Mouse (Mus musculus): ENCODE measurements around the gene Dnah7c. TPM values are rescaled to one million over a fixed set of nuclear protein-coding genes. Genes with fewer than 3 reads are reported as not detected.
"Not testable (repeated sequence)": the region's sequence is repeated elsewhere in the genome, so short reads cannot be mapped to it uniquely, and the experiment has no call there.

Gene Dnah7c
- polyA plus RNA-seq, 1 experiment from 2014 or later: 0.11 TPM

DNA sequence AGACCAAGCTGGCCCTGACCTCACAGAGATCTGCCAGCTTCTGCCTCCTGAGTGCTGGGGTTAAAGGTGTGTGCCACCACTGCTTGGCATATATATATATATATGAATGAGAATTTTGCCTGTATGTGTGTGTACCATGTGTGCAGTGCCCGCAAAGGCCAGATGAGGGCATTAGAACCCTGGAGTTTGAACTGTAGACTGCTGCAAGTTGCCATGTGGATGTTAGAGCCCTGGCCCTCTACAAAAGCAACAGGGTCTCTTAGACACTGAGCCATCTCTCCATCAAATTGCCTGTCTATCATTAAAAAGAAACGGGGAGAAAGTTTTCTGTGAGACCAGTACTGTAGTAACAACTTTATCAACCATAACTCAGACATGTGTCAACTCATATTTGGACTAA, 3.0 kb downstream of the Dnah7c start:
- Histone ChIP-seq H3K27me3 (ENCODE audit: control insufficient read depth, insufficient read depth, low read length) (no peaks in the 10 kb centered on the region), H3K27ac (replicated peaks; ENCODE audit: low read depth, low read length) (no peak overlapping the region), H3K4me1 (ENCODE audit: control insufficient read depth, insufficient read depth, low read length) (no peaks in the 10 kb centered on the region), H3K36me3 (replicated peaks; ENCODE audit: control insufficient read depth, insufficient read depth, low read depth, low read length) (no peaks in the 10 kb centered on the region), H3K9me3 (replicated peaks; ENCODE audit: control insufficient read depth, low read length) (no peaks in the 10 kb centered on the region), H3K4me3 (ENCODE audit: low read depth, low read length) (no peak overlapping the region), H3K4me2 (ENCODE audit: low read depth, low read length) (no peak overlapping the region), H3K9ac (replicated peaks; ENCODE audit: low read length) (no peak overlapping the region)
- no peak for DNase-seq (ENCODE audit: low spot score)
- no peak for ATAC-seq (replicated peaks; ENCODE audit: insufficient number of reproducible peaks, low FRiP score, low TSS enrichment, low read depth)
- WGBS: 68% methylated on average over 2 of the region's 2 CpGs

DNA sequence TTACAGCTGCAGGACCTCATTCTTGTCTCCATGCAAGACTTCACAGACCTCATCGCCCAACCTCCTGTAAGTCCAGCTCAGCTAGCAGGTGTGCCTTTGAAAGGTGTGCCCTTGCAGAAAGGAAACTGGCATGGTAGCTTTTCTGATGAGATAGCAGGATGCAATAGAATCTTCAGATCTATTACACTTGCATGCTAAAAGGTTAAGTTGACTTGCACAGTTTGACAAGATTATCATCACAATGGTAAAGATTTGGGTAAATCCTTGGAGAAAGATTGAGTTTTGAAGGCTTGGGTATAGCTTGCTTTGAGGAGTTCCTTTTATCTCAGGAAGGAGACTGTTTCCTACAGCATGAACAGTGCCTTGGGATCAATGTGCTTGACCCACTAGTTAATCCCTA, 89.3 kb downstream of the Dnah7c start:
- H3K4me1 ChIP-seq (ENCODE audit: control insufficient read depth, insufficient read depth, low read length); H3K9me3 ChIP-seq (replicated peaks; ENCODE audit: control insufficient read depth, low read length); H3K9ac ChIP-seq (replicated peaks; ENCODE audit: low read length); H3K36me3 ChIP-seq (replicated peaks; ENCODE audit: control insufficient read depth, insufficient read depth, low read depth, low read length); H3K4me3 ChIP-seq (ENCODE audit: low read depth, low read length); H3K4me2 ChIP-seq (ENCODE audit: low read depth, low read length); DNase-seq (ENCODE audit: low spot score); H3K27me3 ChIP-seq (ENCODE audit: control insufficient read depth, insufficient read depth, low read length); H3K27ac ChIP-seq (replicated peaks; ENCODE audit: low read depth, low read length); ATAC-seq (replicated peaks; ENCODE audit: insufficient number of reproducible peaks, low FRiP score, low TSS enrichment, low read depth): not testable (repeated sequence)
- 77% methylated on average over 1 of the region's 1 CpGs for WGBS

DNA sequence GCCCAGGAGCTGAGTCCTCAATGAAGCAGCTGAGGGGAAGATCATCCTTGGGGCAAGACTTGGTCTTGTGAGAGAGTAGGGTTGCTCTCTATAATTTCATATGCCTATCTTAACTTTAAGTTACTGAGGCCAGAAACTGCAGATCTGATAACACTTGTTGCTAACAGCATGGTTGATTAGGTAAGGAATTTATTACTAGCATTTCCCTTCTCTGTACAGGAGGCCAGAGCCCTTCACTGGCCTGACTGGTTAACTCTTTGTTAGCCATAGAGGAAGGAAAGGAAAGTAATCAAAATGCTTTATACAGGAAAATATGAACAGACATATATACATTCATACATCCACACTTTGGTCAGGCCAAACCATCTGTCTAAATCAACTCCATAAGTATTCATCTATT, 95.6 kb downstream of the Dnah7c start:
- no peak overlapping the region for H3K4me3 ChIP-seq (ENCODE audit: low read depth, low read length)
- ATAC-seq (replicated peaks; ENCODE audit: insufficient number of reproducible peaks, low FRiP score, low TSS enrichment, low read depth): no peak
- H3K27ac ChIP-seq (replicated peaks; ENCODE audit: low read depth, low read length): no peak overlapping the region
- H3K4me1 ChIP-seq (ENCODE audit: control insufficient read depth, insufficient read depth, low read length): no peaks in the 10 kb centered on the region
- H3K9me3 ChIP-seq (replicated peaks; ENCODE audit: control insufficient read depth, low read length): no peaks in the 10 kb centered on the region
- no peaks in the 10 kb centered on the region for H3K36me3 ChIP-seq (replicated peaks; ENCODE audit: control insufficient read depth, insufficient read depth, low read depth, low read length)
- DNase-seq (ENCODE audit: low spot score): no peak
- no peaks in the 10 kb centered on the region for H3K27me3 ChIP-seq (ENCODE audit: control insufficient read depth, insufficient read depth, low read length)
- no peak overlapping the region for H3K9ac ChIP-seq (replicated peaks; ENCODE audit: low read length)
- H3K4me2 ChIP-seq (ENCODE audit: low read depth, low read length): no peak overlapping the region

DNA sequence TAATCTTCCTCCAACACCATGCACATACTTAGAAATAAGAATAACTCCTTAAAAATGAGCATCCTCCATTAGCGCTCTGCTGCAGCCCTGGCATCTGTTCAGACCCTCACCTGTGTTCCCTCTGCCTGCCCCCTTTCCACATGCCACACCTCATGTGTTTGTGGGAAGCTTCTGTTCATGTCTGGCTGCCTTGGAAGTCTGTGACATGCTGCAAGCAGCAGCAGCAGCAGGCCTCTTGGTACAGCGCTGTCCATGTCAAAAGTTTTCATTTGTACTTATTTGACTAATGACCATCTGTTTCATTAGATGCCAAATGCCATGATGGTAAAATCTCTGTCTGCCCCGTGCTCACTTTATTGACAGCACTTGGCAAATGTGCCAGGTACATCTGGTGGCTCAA, 101.1 kb downstream of the Dnah7c start:
- not testable (repeated sequence) for H3K9me3 ChIP-seq (replicated peaks; ENCODE audit: control insufficient read depth, low read length); H3K4me1 ChIP-seq (ENCODE audit: control insufficient read depth, insufficient read depth, low read length); H3K4me2 ChIP-seq (ENCODE audit: low read depth, low read length); H3K9ac ChIP-seq (replicated peaks; ENCODE audit: low read length); H3K27ac ChIP-seq (replicated peaks; ENCODE audit: low read depth, low read length); DNase-seq (ENCODE audit: low spot score); ATAC-seq (replicated peaks; ENCODE audit: insufficient number of reproducible peaks, low FRiP score, low TSS enrichment, low read depth); H3K36me3 ChIP-seq (replicated peaks; ENCODE audit: control insufficient read depth, insufficient read depth, low read depth, low read length); H3K27me3 ChIP-seq (ENCODE audit: control insufficient read depth, insufficient read depth, low read length); H3K4me3 ChIP-seq (ENCODE audit: low read depth, low read length)
- 47% methylated on average over 3 of the region's 3 CpGs for WGBS

DNA sequence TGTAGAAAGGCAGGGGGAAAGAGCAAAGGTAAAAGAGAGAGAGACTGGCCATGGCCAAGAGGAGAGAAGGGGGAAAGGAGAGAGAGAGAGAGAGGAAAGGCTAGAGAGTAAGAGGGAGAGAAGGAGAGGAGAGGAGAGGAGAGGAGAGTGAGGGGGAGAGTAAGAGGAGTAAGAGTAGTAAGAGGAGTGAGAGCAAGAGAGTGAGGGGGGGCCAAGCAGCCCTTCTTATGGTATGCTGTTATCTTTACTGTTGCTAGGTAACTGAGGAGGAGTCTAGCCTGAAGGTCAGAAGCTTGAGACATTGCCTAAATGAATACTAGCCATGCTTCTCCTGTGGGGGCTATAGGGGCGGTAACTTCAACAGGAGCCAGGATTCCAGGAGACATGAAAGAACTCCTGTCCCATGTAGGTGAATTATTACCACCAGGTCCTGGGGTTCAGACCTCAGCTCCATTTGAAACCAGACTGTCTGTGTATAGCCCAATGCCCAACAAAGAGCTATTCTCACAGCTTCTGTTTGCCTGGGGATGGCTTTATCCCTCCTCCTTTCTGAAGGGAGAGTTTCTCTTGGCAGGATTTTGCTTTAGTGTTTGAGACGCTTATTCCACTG, 119.5 kb downstream of the Dnah7c start:
- no peak overlapping the region for H3K4me3 ChIP-seq (ENCODE audit: low read depth, low read length)
- H3K4me1 ChIP-seq (ENCODE audit: control insufficient read depth, insufficient read depth, low read length): no peaks in the 10 kb centered on the region
- H3K9ac ChIP-seq (replicated peaks; ENCODE audit: low read length): no peak overlapping the region
- ATAC-seq (replicated peaks; ENCODE audit: insufficient number of reproducible peaks, low FRiP score, low TSS enrichment, low read depth) (no peak), DNase-seq (ENCODE audit: low spot score) (no peak)
- no peaks in the 10 kb centered on the region for H3K9me3 ChIP-seq (replicated peaks; ENCODE audit: control insufficient read depth, low read length)
- no peak overlapping the region for H3K27ac ChIP-seq (replicated peaks; ENCODE audit: low read depth, low read length)
- H3K27me3 ChIP-seq (ENCODE audit: control insufficient read depth, insufficient read depth, low read length): no peaks in the 10 kb centered on the region
- 71% methylated on average over 2 of the region's 2 CpGs for WGBS
- H3K36me3 ChIP-seq (replicated peaks; ENCODE audit: control insufficient read depth, insufficient read depth, low read depth, low read length): no peaks in the 10 kb centered on the region
- H3K4me2 ChIP-seq (ENCODE audit: low read depth, low read length): no peak overlapping the region

DNA sequence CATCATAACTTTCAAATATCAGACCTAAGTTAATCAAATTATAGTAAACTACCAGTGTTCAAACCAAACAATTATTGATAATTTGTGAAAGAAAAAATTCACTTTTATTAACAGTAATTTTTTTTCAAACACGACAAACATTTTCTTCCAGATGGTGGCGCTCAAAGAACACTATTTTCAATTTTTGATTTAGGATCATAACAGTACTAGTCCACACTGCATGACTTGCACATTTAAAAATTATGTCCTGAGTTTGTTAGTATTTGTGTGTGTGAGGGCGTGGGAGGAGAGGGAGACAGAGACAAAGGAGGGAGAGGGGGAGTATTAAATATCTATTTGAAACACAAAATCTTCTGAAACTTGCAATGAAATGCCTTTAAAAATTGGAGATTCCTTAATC, 155.0 kb downstream of the Dnah7c start:
- Histone ChIP-seq H3K4me1 (ENCODE audit: control insufficient read depth, insufficient read depth, low read length) (no peaks in the 10 kb centered on the region), H3K27me3 (ENCODE audit: control insufficient read depth, insufficient read depth, low read length) (no peaks in the 10 kb centered on the region), H3K4me3 (ENCODE audit: low read depth, low read length) (no peak overlapping the region), H3K36me3 (replicated peaks; ENCODE audit: control insufficient read depth, insufficient read depth, low read depth, low read length) (no peaks in the 10 kb centered on the region), H3K9ac (replicated peaks; ENCODE audit: low read length) (no peak overlapping the region), H3K9me3 (replicated peaks; ENCODE audit: control insufficient read depth, low read length) (no peaks in the 10 kb centered on the region), H3K27ac (replicated peaks; ENCODE audit: low read depth, low read length) (no peak overlapping the region), H3K4me2 (ENCODE audit: low read depth, low read length) (no peak overlapping the region)
- DNase-seq (ENCODE audit: low spot score): peak; percentile 47
- WGBS: 44% methylated on average over 3 of the region's 3 CpGs
- ATAC-seq (replicated peaks; ENCODE audit: insufficient number of reproducible peaks, low FRiP score, low TSS enrichment, low read depth): no peak

DNA sequence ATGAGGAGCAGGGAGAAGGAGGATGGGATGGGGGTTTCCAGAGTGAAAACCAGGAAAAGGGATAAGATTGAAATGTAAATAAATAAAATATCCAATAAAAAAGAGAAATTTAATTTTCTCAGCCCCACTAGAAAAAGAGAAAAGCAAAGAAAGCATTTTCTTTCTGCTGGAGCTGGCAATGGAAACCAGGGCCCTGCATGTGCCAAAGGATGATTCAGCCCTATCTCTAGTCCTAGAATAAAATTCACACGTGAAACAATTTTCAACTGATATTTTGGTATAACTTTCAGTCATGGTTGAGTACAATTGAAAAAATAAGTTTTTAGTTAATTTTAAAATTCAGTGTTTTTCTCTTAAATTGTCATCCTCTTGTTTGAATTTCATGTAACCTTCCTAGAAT, 168.4 kb downstream of the Dnah7c start:
- not testable (repeated sequence) for H3K27ac ChIP-seq (replicated peaks; ENCODE audit: low read depth, low read length); ATAC-seq (replicated peaks; ENCODE audit: insufficient number of reproducible peaks, low FRiP score, low TSS enrichment, low read depth); H3K9me3 ChIP-seq (replicated peaks; ENCODE audit: control insufficient read depth, low read length); H3K27me3 ChIP-seq (ENCODE audit: control insufficient read depth, insufficient read depth, low read length); H3K36me3 ChIP-seq (replicated peaks; ENCODE audit: control insufficient read depth, insufficient read depth, low read depth, low read length); H3K4me3 ChIP-seq (ENCODE audit: low read depth, low read length); H3K4me1 ChIP-seq (ENCODE audit: control insufficient read depth, insufficient read depth, low read length); H3K9ac ChIP-seq (replicated peaks; ENCODE audit: low read length); DNase-seq (ENCODE audit: low spot score); H3K4me2 ChIP-seq (ENCODE audit: low read depth, low read length)
- WGBS: 93% methylated on average over 1 of the region's 1 CpGs

DNA sequence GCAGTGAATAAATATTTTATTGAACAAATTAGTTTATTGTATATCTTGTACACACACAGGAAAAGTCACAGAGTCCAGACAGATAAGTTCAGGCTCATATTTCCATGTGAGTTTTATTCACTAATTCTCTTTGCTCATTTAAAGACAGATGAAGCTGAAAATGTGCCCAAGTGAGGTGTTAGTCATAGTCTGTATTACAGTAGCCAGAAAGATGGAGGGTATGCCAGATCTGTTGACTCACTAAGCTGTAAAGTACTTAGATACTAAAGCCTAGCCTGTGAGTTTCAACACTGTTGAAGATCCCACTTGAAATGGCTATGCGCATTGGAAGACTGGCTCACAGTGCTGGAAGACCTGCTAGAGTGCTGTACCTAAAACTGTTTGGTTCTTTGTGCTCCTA, 171.0 kb downstream of the Dnah7c start:
- not testable (repeated sequence) for H3K4me3 ChIP-seq (ENCODE audit: low read depth, low read length); H3K9me3 ChIP-seq (replicated peaks; ENCODE audit: control insufficient read depth, low read length); H3K9ac ChIP-seq (replicated peaks; ENCODE audit: low read length); ATAC-seq (replicated peaks; ENCODE audit: insufficient number of reproducible peaks, low FRiP score, low TSS enrichment, low read depth); H3K36me3 ChIP-seq (replicated peaks; ENCODE audit: control insufficient read depth, insufficient read depth, low read depth, low read length); H3K27ac ChIP-seq (replicated peaks; ENCODE audit: low read depth, low read length); H3K27me3 ChIP-seq (ENCODE audit: control insufficient read depth, insufficient read depth, low read length); H3K4me1 ChIP-seq (ENCODE audit: control insufficient read depth, insufficient read depth, low read length); H3K4me2 ChIP-seq (ENCODE audit: low read depth, low read length); DNase-seq (ENCODE audit: low spot score)
- no CpG with 5 or more reads among the region's 1 CpGs for WGBS
